Mouse (Mus musculus) lung, postnatal 0 days (tissue): Measurements from ENCODE around the gene Opcml. TPM values are rescaled to one million over a fixed set of nuclear protein-coding genes. Genes with fewer than 3 reads are reported as not detected.

Source experiments
- ATAC-seq: fragments of 200-750 bp; cut with Nextera tagmentation; 2 replicates; pipeline ENCODE4 v1.8.0; 2017; ENCODE audit warnings: moderate library complexity
- DNase-seq: peaks from one replicate; pipeline ENCODE4 v3.0.0-alpha.2; 2016; ENCODE audit warnings: low spot score
- H3K27ac ChIP-seq: fragments of 300-500 bp; sonication (generic); 2 replicates; pipeline ENCODE4 v1.5.1; 2014; ENCODE audit warnings: antibody characterized with exemption, mild to moderate bottlenecking, low read length, mixed read lengths
- H3K27me3 ChIP-seq: fragments of 300-500 bp; sonication (generic); replicated peaks from 2 replicates; pipeline ENCODE4 v1.6.1; 2014; ENCODE audit warnings: low read length, mixed read lengths; ENCODE audit not compliant: insufficient read depth
- H3K36me3 ChIP-seq: fragments of 300-500 bp; sonication (generic); 2 replicates; pipeline ENCODE4 v1.6.1; 2014; ENCODE audit warnings: low read length, mixed read lengths; ENCODE audit not compliant: insufficient read depth
- H3K4me1 ChIP-seq: fragments of 300-500 bp; sonication (generic); 2 replicates; pipeline ENCODE4 v1.6.1; 2014; ENCODE audit warnings: antibody characterized with exemption, low read depth, low read length, mixed read lengths; ENCODE audit not compliant: insufficient read depth
- H3K4me2 ChIP-seq: fragments of 300-500 bp; sonication (generic); replicated peaks from 2 replicates; pipeline ENCODE4 v1.6.1; 2014; ENCODE audit warnings: low read depth, mild to moderate bottlenecking, low read length, moderate library complexity, mixed read lengths
- H3K4me3 ChIP-seq: fragments of 300-500 bp; sonication (generic); 2 replicates; pipeline ENCODE4 v1.5.1; 2014; ENCODE audit warnings: low read depth, low read length
- H3K9ac ChIP-seq: fragments of 300-500 bp; sonication (generic); replicated peaks from 2 replicates; pipeline ENCODE4 v1.6.1; 2014; ENCODE audit warnings: low read depth, mild to moderate bottlenecking
- H3K9me3 ChIP-seq: fragments of 300-500 bp; sonication (generic); 2 replicates; pipeline ENCODE4 v1.6.1; 2016; ENCODE audit warnings: low read length, mixed read lengths
- CTCF ChIP-seq: IDR thresholded peaks from 2 replicates; pipeline ENCODE4 v1.5.1; 2016; ENCODE audit warnings: antibody characterized with exemption, mild to moderate bottlenecking
- EP300 ChIP-seq: IDR thresholded peaks from 2 replicates; pipeline ENCODE4 v1.6.1; 2016; ENCODE audit warnings: antibody characterized with exemption, mild to moderate bottlenecking, control low read depth
- whole genome bisulfite sequencing: fragments of 180-500 bp; shearing (Covaris S2); extraction: QIAGEN DNeasy Blood & Tissue Kit; methylation state at CpG from one replicate; pipeline ENCODE4 v1.1.7; 2014; 5-methylcytosine and 5-hydroxymethylcytosine counted together
- polyA plus RNA-seq: library from polyadenylated mRNA; unstranded; fragments of >200 nt; fragmentation: Nextera tagmentation; extraction: Ambion mirVana; gene quantifications from 2 replicates; pipeline ENCODE4 v1.2.1, GENCODE M21; 2015

Gene Opcml
- polyA plus RNA-seq, 1 experiment from 2014 or later: 2.5 TPM

DNA sequence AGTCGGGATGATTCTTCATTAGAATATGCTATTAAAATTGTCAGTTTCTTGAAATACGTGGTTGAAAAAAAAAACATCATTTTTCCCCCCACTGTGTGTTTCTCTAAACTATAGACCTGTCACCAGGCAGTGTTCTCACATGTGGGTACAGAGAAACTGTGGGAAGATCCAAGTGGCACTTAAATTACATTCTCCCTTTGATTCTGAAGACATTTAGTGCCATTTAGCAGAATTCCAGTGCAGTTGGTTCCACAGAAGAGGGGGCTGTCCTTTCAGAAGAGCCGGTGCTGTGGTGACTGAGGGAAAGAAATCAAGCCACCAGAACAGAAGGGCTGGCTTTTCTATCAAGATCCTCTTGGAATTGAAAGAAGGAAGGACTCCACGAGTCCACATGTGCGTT, 181.7 kb downstream of the Opcml start:
- H3K4me1 ChIP-seq: no peaks in the 10 kb centered on the region
- H3K9me3 ChIP-seq: no peaks in the 10 kb centered on the region
- TF ChIP-seq EP300: no peak
- TF ChIP-seq CTCF: no peak
- H3K4me3 ChIP-seq: no peak overlapping the region
- H3K9ac ChIP-seq: no peak overlapping the region
- ATAC-seq (no peak), DNase-seq (no peak)
- H3K36me3 ChIP-seq: no peaks in the 10 kb centered on the region
- H3K27ac ChIP-seq: no peak overlapping the region
- no peak overlapping the region for H3K4me2 ChIP-seq
- no peaks in the 10 kb centered on the region for H3K27me3 ChIP-seq
- 53% methylated on average over 5 of the region's 5 CpGs for WGBS

DNA sequence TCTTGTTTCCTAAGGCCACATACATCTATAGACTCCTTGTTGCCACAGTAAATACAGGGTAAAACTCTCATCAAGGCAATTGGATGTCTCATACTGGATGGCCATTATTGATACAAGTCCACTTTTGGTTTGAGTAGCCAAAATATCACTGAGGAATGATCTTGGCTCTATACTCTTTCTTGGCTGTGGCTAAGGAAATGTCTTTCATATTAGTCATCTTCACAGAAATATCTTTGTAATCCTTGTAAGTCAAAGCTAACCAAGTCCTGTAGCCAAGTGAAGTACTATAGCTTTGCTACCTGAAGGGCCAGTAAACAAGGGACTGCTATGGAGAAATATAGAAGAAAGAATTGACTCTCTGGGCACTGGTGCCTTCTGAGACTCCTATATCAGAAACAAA, 192.0 kb downstream of the Opcml start:
- Histone ChIP-seq H3K4me3 (no peak overlapping the region), H3K4me2 (no peak overlapping the region), H3K9ac (no peak overlapping the region), H3K27ac (no peak overlapping the region), H3K36me3 (no peaks in the 10 kb centered on the region), H3K4me1 (no peaks in the 10 kb centered on the region), H3K9me3 (no peaks in the 10 kb centered on the region), H3K27me3 (no peaks in the 10 kb centered on the region)
- DNase-seq (no peak), ATAC-seq (no peak)
- TF ChIP-seq CTCF: no peak

DNA sequence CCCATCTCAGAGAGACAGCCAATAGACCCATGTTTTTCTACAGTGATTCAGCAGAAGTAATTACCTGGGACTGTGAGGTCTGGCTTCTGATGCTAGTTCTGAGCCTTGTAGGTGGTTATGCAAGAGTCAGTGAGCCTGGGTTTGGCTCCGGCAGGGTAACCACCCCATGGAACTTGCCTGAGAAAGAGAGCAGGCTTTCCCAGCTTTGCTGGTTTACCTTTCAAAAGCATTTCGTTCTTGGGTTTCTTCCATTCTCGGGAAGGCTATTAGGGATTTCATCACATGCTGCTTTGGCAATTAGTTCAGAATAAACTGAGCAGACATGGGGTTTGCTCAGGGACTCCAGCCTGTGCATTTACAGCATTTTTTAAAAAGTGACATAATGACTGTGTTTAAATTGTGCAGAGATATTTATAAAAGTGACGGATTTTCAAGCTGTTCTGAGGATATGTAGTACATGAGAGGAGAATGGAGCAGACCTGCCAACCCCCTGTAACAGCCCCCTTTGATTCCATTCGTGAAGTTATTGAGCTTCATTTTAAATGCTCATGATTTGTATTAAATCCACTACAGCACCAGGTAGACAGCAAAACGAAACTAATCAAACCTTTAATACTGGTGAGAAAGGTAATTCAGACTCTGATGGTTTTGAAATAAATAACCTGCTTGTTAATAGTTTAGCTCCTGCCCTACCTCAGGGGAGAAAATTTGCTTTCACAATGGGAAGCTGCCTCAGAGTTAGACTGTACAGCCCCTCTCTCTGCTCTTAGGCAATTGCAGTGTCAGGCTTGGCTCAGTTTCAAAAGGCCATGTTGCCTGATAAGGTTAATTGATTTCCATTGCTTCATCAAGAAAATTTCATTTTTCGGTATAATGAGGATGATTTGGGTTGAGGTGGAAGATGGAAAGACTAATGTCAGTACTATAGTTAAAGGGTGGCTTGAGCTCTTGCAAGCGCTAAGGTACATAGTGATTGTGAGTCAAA, 196.3 kb downstream of the Opcml start:
- Histone ChIP-seq H3K27ac (no peak overlapping the region), H3K4me3 (no peak overlapping the region), H3K9ac (no peak overlapping the region), H3K9me3 (no peaks in the 10 kb centered on the region), H3K4me2 (no peak overlapping the region), H3K36me3 (no peaks in the 10 kb centered on the region), H3K4me1 (no peaks in the 10 kb centered on the region), H3K27me3 (no peaks in the 10 kb centered on the region)
- DNase-seq (no peak), ATAC-seq (no peak)
- TF ChIP-seq EP300 (no peak), CTCF (no peak)
- 64% methylated on average over 8 of the region's 8 CpGs for WGBS

- Histone ChIP-seq H3K9ac (no peak overlapping the region), H3K4me1 (no peaks in the 10 kb centered on the region), H3K36me3 (no peaks in the 10 kb centered on the region), H3K4me3 (no peak overlapping the region), H3K27ac (no peak overlapping the region), H3K27me3 (no peaks in the 10 kb centered on the region), H3K9me3 (no peaks in the 10 kb centered on the region), H3K4me2 (no peak overlapping the region)
- TF ChIP-seq CTCF: no peak
- no peak for TF ChIP-seq EP300
- ATAC-seq (no peak), DNase-seq (no peak)
- 74% methylated on average over 4 of the region's 4 CpGs for WGBS
Observed at GRCm38 (mm10) chr9:27991611-27992010, 201.0 kb downstream of the Opcml start.

- TF ChIP-seq CTCF (no peak), EP300 (no peak)
- Histone ChIP-seq H3K27me3 (no peaks in the 10 kb centered on the region), H3K4me2 (no peak overlapping the region), H3K36me3 (no peaks in the 10 kb centered on the region), H3K9me3 (no peaks in the 10 kb centered on the region), H3K4me1 (no peaks in the 10 kb centered on the region), H3K4me3 (no peak overlapping the region), H3K9ac (no peak overlapping the region), H3K27ac (no peak overlapping the region)
- 88% methylated on average over 7 of the region's 7 CpGs for WGBS
- DNase-seq (no peak), ATAC-seq (no peak)
Observed at GRCm38 (mm10) chr9:27996536-27996935, 206.0 kb downstream of the Opcml start.

GRCm38 (mm10) chr9:27998767-27999166, 208.2 kb downstream of the Opcml start:
- Histone ChIP-seq H3K9me3 (no peaks in the 10 kb centered on the region), H3K4me1 (no peaks in the 10 kb centered on the region), H3K36me3 (no peaks in the 10 kb centered on the region), H3K9ac (no peak overlapping the region), H3K27ac (no peak overlapping the region), H3K4me3 (no peak overlapping the region), H3K27me3 (no peaks in the 10 kb centered on the region), H3K4me2 (no peak overlapping the region)
- no peak for TF ChIP-seq CTCF
- TF ChIP-seq EP300: no peak
- no peak for DNase-seq
- no peak for ATAC-seq
- WGBS: 40% methylated on average over 4 of the region's 4 CpGs
